Mouse (Mus musculus) cerebellum, adult 2 months (tissue): ENCODE measurements at regions not wholly inside any gene's neighbourhood (a gene's known extent, or its start where the extent isn't known, plus 50 kb on each side); places are given as distances from the start of the nearest gene placed in this dataset.

ENCODE experiments used
- CTCF ChIP-seq: fragments of 200-500 bp; IDR thresholded peaks from 2 replicates; pipeline ENCODE4 v1.5.1; 2011; ENCODE audit warnings: low read depth, mild to moderate bottlenecking, control low read depth, low read length, moderate library complexity, borderline replicate concordance; ENCODE audit not compliant: insufficient read depth
- POLR2A ChIP-seq: fragments of 200-500 bp; IDR thresholded peaks from 2 replicates; pipeline ENCODE4 v1.6.1; 2011; ENCODE audit warnings: low read length, control low read depth, borderline replicate concordance; ENCODE audit not compliant: insufficient read depth

- TF ChIP-seq CTCF (no peak), POLR2A (no peak)
These were observed 769.6 kb upstream of the Sel1l start for GRCm38 (mm10) chr12:92618519-92618918.
